Mouse (Mus musculus) liver, postnatal 0 days (tissue): ENCODE results near the gene Fen1. TPM values are rescaled to one million over a fixed set of nuclear protein-coding genes. Genes with fewer than 3 reads are reported as not detected.
A peak's percentile ranks its signal among the peaks of the same experiment; 100 is the strongest.

Experiments used
- ATAC-seq: fragments of 200-750 bp; cut with Nextera tagmentation; 2 replicates; pipeline ENCODE4 v1.8.0; 2017; ENCODE audit warnings: mild to moderate bottlenecking, moderate library complexity
- DNase-seq: peaks from one replicate; pipeline ENCODE4 v3.0.0-alpha.2; 2016
- H3K27ac ChIP-seq: fragments of 300-500 bp; sonication (generic); 2 replicates; pipeline ENCODE4 v1.5.1; 2014; ENCODE audit warnings: antibody characterized with exemption, moderate library complexity, mild to moderate bottlenecking, low read depth
- H3K27me3 ChIP-seq: fragments of 300-500 bp; sonication (generic); 2 replicates; pipeline ENCODE4 v1.6.1; 2014; ENCODE audit warnings: low read length, control low read depth, mixed read lengths; ENCODE audit not compliant: insufficient read depth
- H3K36me3 ChIP-seq: fragments of 300-500 bp; sonication (generic); replicated peaks from 2 replicates; pipeline ENCODE4 v1.6.1; 2014; ENCODE audit warnings: mild to moderate bottlenecking, control low read depth, low read length, moderate library complexity, mixed read lengths; ENCODE audit not compliant: insufficient read depth
- H3K4me1 ChIP-seq: fragments of 300-500 bp; sonication (generic); 2 replicates; pipeline ENCODE4 v1.6.1; 2014; ENCODE audit warnings: antibody characterized with exemption, mild to moderate bottlenecking, control low read depth; ENCODE audit not compliant: insufficient read depth
- H3K4me2 ChIP-seq: fragments of 300-500 bp; sonication (generic); 2 replicates; pipeline ENCODE4 v1.6.1; 2014; ENCODE audit warnings: low read depth, mild to moderate bottlenecking, low read length, moderate library complexity, mixed read lengths
- H3K4me3 ChIP-seq: fragments of 300-500 bp; sonication (generic); 2 replicates; pipeline ENCODE4 v1.5.1; 2014; ENCODE audit warnings: low read depth, low read length
- H3K9ac ChIP-seq: fragments of 300-500 bp; sonication (generic); replicated peaks from 2 replicates; pipeline ENCODE4 v1.6.1; 2014; ENCODE audit warnings: mild to moderate bottlenecking, moderate library complexity
- H3K9me3 ChIP-seq: fragments of 300-500 bp; sonication (generic); 2 replicates; pipeline ENCODE4 v1.6.1; 2016; ENCODE audit warnings: mild to moderate bottlenecking, control low read depth, low read length, mixed read lengths
- CTCF ChIP-seq: sonication (generic); IDR thresholded peaks from 2 replicates; pipeline ENCODE4 v1.5.1; 2016; ENCODE audit warnings: antibody characterized with exemption, low read depth
- EP300 ChIP-seq: IDR thresholded peaks from 2 replicates; pipeline ENCODE4 v1.6.1; 2016; ENCODE audit warnings: antibody characterized with exemption, low read depth, mild to moderate bottlenecking
- WGBS: fragments of 180-500 bp; shearing (Covaris S2); extraction: QIAGEN DNeasy Blood & Tissue Kit; methylation state at CpG from one replicate; pipeline ENCODE4 v1.1.7; 2014; ENCODE audit not compliant: insufficient replicate concordance; 5-methylcytosine and 5-hydroxymethylcytosine counted together
- polyA plus RNA-seq: library from polyadenylated mRNA; unstranded; fragments of >200 nt; fragmentation: Nextera tagmentation; extraction: Ambion mirVana; gene quantifications from 2 replicates; pipeline ENCODE4 v1.2.1, GENCODE M21; 2015

Fen1 gene
- polyA plus RNA-seq: 59.4 and 67.0 TPM in 2 replicates

DNA sequence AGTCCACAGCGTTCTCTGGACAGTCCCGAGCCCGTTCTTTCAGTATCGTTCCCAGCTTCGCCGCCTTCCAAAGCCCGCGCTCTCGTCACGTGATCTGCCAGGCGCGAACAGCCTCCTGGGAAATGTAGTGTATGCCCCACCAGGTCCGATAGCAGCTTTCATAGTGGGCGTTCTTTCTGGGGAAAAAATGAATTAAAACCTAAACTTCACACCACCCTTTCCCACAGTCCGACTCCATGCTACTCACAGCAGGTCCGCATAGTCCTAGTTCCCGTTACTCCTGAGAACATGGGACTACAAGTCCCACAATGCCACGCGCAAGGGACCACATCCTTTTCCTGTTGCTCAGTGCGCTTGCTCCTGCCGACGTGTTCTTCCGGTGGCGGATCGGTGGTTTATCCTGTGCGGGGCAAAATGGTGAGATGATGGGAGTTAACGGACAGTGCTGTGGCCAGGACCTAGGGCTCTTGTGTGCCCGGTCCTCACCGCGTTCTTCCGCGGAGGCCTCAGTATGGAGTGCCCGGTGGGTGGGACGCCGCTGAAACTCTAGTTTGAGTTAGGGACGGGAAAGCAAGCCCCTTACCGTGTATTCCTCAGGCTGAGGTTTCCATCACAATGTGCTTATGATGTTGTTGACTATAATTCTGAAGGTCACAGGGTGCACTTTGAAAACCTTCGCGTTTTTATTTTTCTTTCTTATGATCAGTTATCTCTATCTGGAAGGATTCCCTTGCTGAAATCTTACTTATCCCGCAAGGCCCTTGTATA is at the start of gene Fen1, which contains the start of gene Tmem258:
Gene Fen1 (minus strand): TSS at position 322 of the 768 bp plus-strand sequence.
Gene Tmem258 (plus strand): TSS at position 167 of the 768 bp plus-strand sequence.
- no peak for TF ChIP-seq CTCF
- no peak for TF ChIP-seq EP300
- H3K9me3 ChIP-seq: no peaks in the 10 kb centered on the region
- peaks cover 40% of the 10 kb centered on the region for H3K36me3 ChIP-seq
- ATAC-seq: peak; percentile 90
- H3K9ac ChIP-seq: peak within 1 kb of the TSS; percentile 90
- WGBS: under 1% methylated on average over 40 of the region's 40 CpGs
- H3K4me2 ChIP-seq: peak within 1 kb of the TSS; percentile 89
- peaks cover 17% of the 10 kb centered on the region for H3K4me1 ChIP-seq
- peak; percentile 94 for DNase-seq
- peak within 1 kb of the TSS; percentile 95 for H3K4me3 ChIP-seq
- no peaks in the 10 kb centered on the region for H3K27me3 ChIP-seq
- H3K27ac ChIP-seq: peak within 1 kb of the TSS; percentile 95

DNA sequence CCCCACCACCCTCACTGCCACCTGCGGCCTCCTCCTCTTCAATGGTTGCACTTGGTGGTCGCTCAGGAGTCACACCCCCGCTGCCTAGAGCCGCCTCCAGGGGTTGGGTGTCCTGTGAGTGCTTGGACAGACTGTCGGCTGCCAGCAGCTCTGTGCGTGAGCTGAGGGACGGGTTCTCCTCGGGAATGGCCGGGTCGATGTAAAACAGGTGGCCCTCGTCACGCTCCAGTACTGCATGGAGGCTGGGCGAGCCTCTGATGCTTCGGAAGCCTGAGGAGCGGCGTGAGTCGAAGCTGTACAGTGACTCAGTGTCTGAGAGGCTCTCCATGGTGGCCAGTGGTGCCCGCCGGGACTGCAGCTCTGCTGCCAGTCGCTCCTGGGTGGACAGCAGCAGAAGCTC is 44.2 kb upstream of the Fen1 start:
- ATAC-seq (no peak), DNase-seq (no peak)
- H3K9ac ChIP-seq: no peak overlapping the region
- no peak overlapping the region for H3K4me2 ChIP-seq
- no peak overlapping the region for H3K4me3 ChIP-seq
- 55% methylated on average over 20 of the region's 20 CpGs for WGBS
- no peaks in the 10 kb centered on the region for H3K9me3 ChIP-seq
- TF ChIP-seq CTCF: no peak
- no peak for TF ChIP-seq EP300
- H3K27ac ChIP-seq: no peak overlapping the region
- no peaks in the 10 kb centered on the region for H3K4me1 ChIP-seq
- no peaks in the 10 kb centered on the region for H3K27me3 ChIP-seq
- H3K36me3 ChIP-seq: no peaks in the 10 kb centered on the region

DNA sequence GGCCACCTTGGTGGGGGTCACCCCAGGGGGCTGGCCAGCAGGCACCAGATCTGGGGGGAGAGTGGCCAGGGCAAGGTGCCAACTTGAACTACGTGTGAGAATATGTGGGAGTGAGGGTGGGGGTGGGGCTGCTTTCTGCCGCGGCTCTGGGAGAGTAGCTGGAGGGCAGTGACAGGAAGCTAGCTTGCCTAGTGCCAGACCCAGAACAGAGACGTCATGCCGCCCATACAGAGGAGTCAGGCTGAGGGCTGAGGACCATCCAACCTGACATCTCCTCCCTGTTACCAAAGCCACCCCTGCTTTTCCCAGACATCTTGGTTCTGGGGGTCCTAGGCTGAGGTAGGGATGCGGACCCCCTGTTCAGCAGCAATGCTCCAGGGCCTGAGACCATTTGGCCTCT is 43.2 kb upstream of the Fen1 start:
- Histone ChIP-seq H3K4me3 (no peak overlapping the region), H3K27ac (no peak overlapping the region), H3K36me3 (no peaks in the 10 kb centered on the region), H3K27me3 (no peaks in the 10 kb centered on the region), H3K9me3 (no peaks in the 10 kb centered on the region), H3K4me1 (no peaks in the 10 kb centered on the region), H3K9ac (no peak overlapping the region), H3K4me2 (no peak overlapping the region)
- DNase-seq: no peak
- ATAC-seq: no peak
- TF ChIP-seq CTCF (no peak), EP300 (no peak)
- WGBS: 22% methylated on average over 6 of the region's 6 CpGs

DNA sequence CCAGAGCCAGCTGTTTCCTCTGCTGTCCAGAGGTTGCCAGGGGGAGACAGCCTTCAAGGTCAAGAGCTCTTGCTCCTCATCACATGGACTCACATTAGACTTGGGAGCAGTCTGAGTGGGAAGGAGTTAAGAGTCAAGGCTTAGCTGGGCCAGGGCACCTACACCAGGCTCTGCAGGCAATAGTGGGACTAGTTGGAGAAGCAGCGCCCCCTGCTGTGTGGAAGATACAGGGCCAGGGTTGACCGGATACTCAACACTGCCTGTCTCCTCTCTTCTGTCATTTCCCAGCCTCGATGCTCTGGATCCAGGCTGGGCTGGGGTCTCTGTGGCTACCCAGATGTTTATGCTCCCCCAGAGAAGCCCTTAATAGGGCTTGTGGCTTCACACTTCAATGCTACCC is 40.2 kb upstream of the Fen1 start:
- Histone ChIP-seq H3K4me3 (no peak overlapping the region), H3K9ac (no peak overlapping the region), H3K27ac (no peak overlapping the region), H3K4me2 (no peak overlapping the region), H3K27me3 (no peaks in the 10 kb centered on the region), H3K36me3 (no peaks in the 10 kb centered on the region), H3K4me1 (peaks cover 6% of the 10 kb centered on the region; the same call in 1 of the 2 replicates), H3K9me3 (no peaks in the 10 kb centered on the region)
- 11% methylated on average over 3 of the region's 3 CpGs for WGBS
- DNase-seq: peak; percentile 80
- 0 out of 2 replicates have a peak, but pooled peaks have one; percentile 24 for ATAC-seq
- TF ChIP-seq CTCF (peak; percentile 78), EP300 (no peak)

DNA sequence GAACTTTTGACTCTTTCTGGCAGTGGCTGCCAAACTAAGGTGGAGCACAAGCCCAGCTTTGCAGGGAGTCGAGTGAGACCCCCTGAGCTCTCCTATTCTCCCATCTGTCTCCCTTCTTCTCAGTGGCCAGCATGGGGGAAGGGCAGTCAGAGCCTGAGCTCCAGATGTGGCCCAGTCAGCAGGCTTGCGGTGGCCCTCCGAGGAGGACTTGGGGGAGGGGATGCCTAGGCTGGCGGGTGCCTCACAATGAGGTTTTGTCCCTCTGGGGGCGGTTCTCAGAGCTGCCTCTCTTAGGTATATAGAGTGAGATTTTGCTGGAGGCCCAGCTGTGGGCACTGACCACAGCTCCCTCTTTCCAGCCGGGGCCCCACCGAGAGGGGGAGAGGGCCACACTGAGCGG is 38.9 kb upstream of the Fen1 start:
- no peak for ATAC-seq
- no peaks in the 10 kb centered on the region for H3K36me3 ChIP-seq
- peaks cover 14% of the 10 kb centered on the region for H3K4me1 ChIP-seq
- H3K27ac ChIP-seq: no peak overlapping the region
- WGBS: 39% methylated on average over 8 of the region's 8 CpGs
- TF ChIP-seq EP300: no peak
- TF ChIP-seq CTCF: no peak
- no peak overlapping the region for H3K9ac ChIP-seq
- H3K4me3 ChIP-seq: no peak overlapping the region
- no peaks in the 10 kb centered on the region for H3K9me3 ChIP-seq
- DNase-seq: no peak
- H3K27me3 ChIP-seq: no peaks in the 10 kb centered on the region
- no peak overlapping the region for H3K4me2 ChIP-seq

DNA sequence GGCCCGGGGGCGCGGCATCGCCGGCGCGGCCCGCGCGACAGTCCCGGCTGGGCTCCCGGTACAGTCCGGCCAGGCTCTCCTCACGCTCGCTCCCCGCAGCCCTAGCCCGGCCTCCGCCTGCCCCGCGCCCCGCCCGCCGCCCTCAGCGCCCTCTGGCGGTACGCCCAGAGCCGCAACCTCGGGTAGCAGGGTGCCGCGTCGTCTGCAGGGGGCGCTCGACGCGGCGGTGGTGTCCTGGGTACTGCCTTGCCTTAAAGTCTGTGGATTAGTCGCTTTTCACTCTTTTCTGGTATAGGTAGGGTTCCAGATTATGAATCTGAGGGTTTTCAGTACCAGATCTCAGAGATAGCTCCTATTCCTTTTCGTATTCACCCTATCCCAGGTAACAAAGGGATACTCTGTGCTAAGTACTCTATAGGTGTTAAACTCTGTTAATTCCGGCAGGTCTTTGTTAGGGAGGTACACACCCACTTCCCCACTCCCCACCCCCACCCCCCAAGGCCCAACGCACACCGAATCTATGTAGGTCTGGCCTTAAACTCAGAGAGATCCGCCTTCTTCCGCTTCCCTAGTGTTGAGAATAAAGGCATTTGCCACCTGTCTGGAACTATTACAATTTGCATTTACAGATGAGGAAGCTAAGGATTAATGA is 36.8 kb upstream of the Fen1 start, which contains the start of gene Myrf:
Gene Myrf (minus strand): TSS at position 95 of the 652 bp plus-strand sequence.
- peak within 1 kb of the TSS; percentile 2; the same call in 1 of the 2 replicates for H3K27ac ChIP-seq
- 8% methylated on average over 43 of the region's 43 CpGs for WGBS
- TF ChIP-seq CTCF (peak; percentile 97), EP300 (no peak)
- peaks cover 17% of the 10 kb centered on the region for H3K4me1 ChIP-seq
- peak within 1 kb of the TSS; percentile 86 for H3K4me2 ChIP-seq
- H3K27me3 ChIP-seq: no peaks in the 10 kb centered on the region
- H3K9ac ChIP-seq: peak within 1 kb of the TSS; percentile 55
- no peaks in the 10 kb centered on the region for H3K9me3 ChIP-seq
- DNase-seq (peak; percentile 89), ATAC-seq (peak; percentile 68)
- no peaks in the 10 kb centered on the region for H3K36me3 ChIP-seq
- peak within 1 kb of the TSS; percentile 48 for H3K4me3 ChIP-seq
